Mouse (Mus musculus) heart, embryonic 14.5 days (tissue): Measurements from ENCODE around the gene Jmjd7. TPM values are rescaled to one million over a fixed set of nuclear protein-coding genes. Genes with fewer than 3 reads are reported as not detected.

Experiments used
- ATAC-seq: fragments of 200-750 bp; cut with Nextera tagmentation; 2 replicates; pipeline ENCODE4 v1.8.0; 2017; ENCODE audit warnings: low read depth, moderate TSS enrichment; ENCODE audit not compliant: insufficient number of reproducible peaks, insufficient read depth, low FRiP score
- H3K27ac ChIP-seq, 2 experiments: fragments of 200-500 bp in 1 of 2; fragments of 300-500 bp in 1 of 2; sonication (generic) in 1 of 2; replicated peaks in 1 of 2; 2 replicates each; pipeline ENCODE4 v1.5.1; 2012 to 2014; ENCODE audit warnings: low read depth in 2 of 2, low read length in 2 of 2, control low read depth in 1 of 2, mild to moderate bottlenecking in 1 of 2, mixed read lengths in 1 of 2; ENCODE audit not compliant: control insufficient read depth in 1 of 2, insufficient read depth in 1 of 2
- H3K27me3 ChIP-seq: fragments of 300-500 bp; sonication (generic); 2 replicates; pipeline ENCODE4 v1.6.1; 2014; ENCODE audit warnings: mild to moderate bottlenecking, low read length, control low read depth; ENCODE audit not compliant: control insufficient read depth, insufficient read depth
- H3K36me3 ChIP-seq: fragments of 300-500 bp; sonication (generic); 2 replicates; pipeline ENCODE4 v1.6.1; 2014; ENCODE audit warnings: mild to moderate bottlenecking, control low read depth, low read length, mixed read lengths; ENCODE audit not compliant: control insufficient read depth, insufficient read depth
- H3K4me1 ChIP-seq, 2 experiments: fragments of 200-500 bp in 1 of 2; fragments of 300-500 bp in 1 of 2; sonication (generic) in 1 of 2; 2 replicates each; pipeline ENCODE4 v1.6.1; 2012 to 2014; ENCODE audit warnings: low read length in 2 of 2, control low read depth in 1 of 2, mixed read lengths in 1 of 2; ENCODE audit not compliant: control insufficient read depth in 2 of 2, insufficient read depth in 2 of 2
- H3K4me2 ChIP-seq: fragments of 300-500 bp; sonication (generic); 2 replicates; pipeline ENCODE4 v1.6.1; 2014; ENCODE audit warnings: mild to moderate bottlenecking, low read length
- H3K4me3 ChIP-seq, 2 experiments: fragments of 200-500 bp in 1 of 2; fragments of 300-500 bp in 1 of 2; sonication (generic) in 1 of 2; 2 replicates each; pipeline ENCODE4 v1.5.1; 2012 to 2014; ENCODE audit warnings: low read length in 2 of 2, mild to moderate bottlenecking in 2 of 2, control low read depth in 1 of 2, low read depth in 1 of 2, moderate library complexity in 1 of 2; ENCODE audit not compliant: control insufficient read depth in 1 of 2, insufficient read depth in 1 of 2
- H3K9ac ChIP-seq: fragments of 300-500 bp; sonication (generic); 2 replicates; pipeline ENCODE4 v1.6.1; 2014; ENCODE audit warnings: mild to moderate bottlenecking, low read length
- H3K9me3 ChIP-seq: fragments of 300-500 bp; sonication (generic); 2 replicates; pipeline ENCODE4 v1.6.1; 2016; ENCODE audit warnings: low read length, control low read depth; ENCODE audit not compliant: control insufficient read depth
- WGBS: fragments of 180-500 bp; shearing (Covaris S2); extraction: QIAGEN DNeasy Blood & Tissue Kit; methylation state at CpG from one replicate; pipeline ENCODE4 v1.1.7; 2014; 5-methylcytosine and 5-hydroxymethylcytosine counted together
- polyA plus RNA-seq: library from polyadenylated mRNA; unstranded; fragments of >200 nt; fragmentation: Nextera tagmentation; extraction: Ambion mirVana; gene quantifications from 2 replicates; pipeline ENCODE4 v1.2.1, GENCODE M21; 2014

The Jmjd7 gene
- polyA plus RNA-seq, 1 experiment from 2014 or later, result 18.1 TPM

GRCm38 (mm10) chr2:120012924-120013323 is 14.4 kb upstream of the Jmjd7 start:
- Histone ChIP-seq H3K27ac (no peak overlapping the region), H3K4me2 (no peak overlapping the region), H3K36me3 (peaks cover 38% of the 10 kb centered on the region), H3K9me3 (no peaks in the 10 kb centered on the region), H3K9ac (0 out of 2 replicates have a peak overlapping the region, but pooled peaks have one; percentile 8), H3K27me3 (no peaks in the 10 kb centered on the region), H3K4me3 (no peak overlapping the region), H3K4me1 (no peaks in the 10 kb centered on the region)
- WGBS, result 55% methylated on average over 13 of the region's 13 CpGs
- no peak for ATAC-seq

- H3K4me1 ChIP-seq, result no peaks in the 10 kb centered on the region
- H3K9me3 ChIP-seq, result no peaks in the 10 kb centered on the region
- ATAC-seq, result no peak
- H3K27ac ChIP-seq, result no peak overlapping the region
- H3K4me3 ChIP-seq, result no peak overlapping the region
- no peak overlapping the region for H3K9ac ChIP-seq
- H3K36me3 ChIP-seq, result peaks cover 48% of the 10 kb centered on the region
- no peaks in the 10 kb centered on the region for H3K27me3 ChIP-seq
- WGBS, result 88% methylated on average over 2 of the region's 2 CpGs
- H3K4me2 ChIP-seq, result no peak overlapping the region
Observed at GRCm38 (mm10) chr2:120013831-120014486, 13.3 kb upstream of the Jmjd7 start.

- H3K27me3 ChIP-seq, result no peaks in the 10 kb centered on the region
- WGBS, result 86% methylated on average over 4 of the region's 4 CpGs
- H3K4me2 ChIP-seq, result no peak overlapping the region
- no peaks in the 10 kb centered on the region for H3K9me3 ChIP-seq
- no peak overlapping the region for H3K27ac ChIP-seq
- no peaks in the 10 kb centered on the region for H3K4me1 ChIP-seq
- H3K36me3 ChIP-seq, result peaks cover 67% of the 10 kb centered on the region
- H3K4me3 ChIP-seq, result no peak overlapping the region
- ATAC-seq, result no peak
- H3K9ac ChIP-seq, result no peak overlapping the region
Observed at GRCm38 (mm10) chr2:120015882-120016281, 11.4 kb upstream of the Jmjd7 start.

GRCm38 (mm10) chr2:120017599-120017998 is 9.7 kb upstream of the Jmjd7 start:
- H3K9me3 ChIP-seq, result no peaks in the 10 kb centered on the region
- H3K9ac ChIP-seq, result no peak overlapping the region
- H3K27me3 ChIP-seq, result no peaks in the 10 kb centered on the region
- no peaks in the 10 kb centered on the region for H3K4me1 ChIP-seq
- H3K27ac ChIP-seq, result no peak overlapping the region
- no peak for ATAC-seq
- 88% methylated on average over 12 of the region's 12 CpGs for whole genome bisulfite sequencing
- peaks cover 84% of the 10 kb centered on the region for H3K36me3 ChIP-seq
- no peak overlapping the region for H3K4me2 ChIP-seq
- no peak overlapping the region for H3K4me3 ChIP-seq

GRCm38 (mm10) chr2:120024337-120024736 is 2.9 kb upstream of the Jmjd7 start:
- 27% methylated on average over 5 of the region's 5 CpGs for WGBS
- Histone ChIP-seq H3K9me3 (no peaks in the 10 kb centered on the region), H3K36me3 (peaks cover 58% of the 10 kb centered on the region), H3K4me2 (no peak overlapping the region), H3K27ac (peak overlapping the region; percentile 88 to 92), H3K27me3 (no peaks in the 10 kb centered on the region), H3K9ac (peak overlapping the region; percentile 49), H3K4me3 (no peak overlapping the region), H3K4me1 (peaks cover 14 to 22% of the 10 kb centered on the region in 2 experiments)
- peak; percentile 54; the same call in 1 of the 2 replicates for ATAC-seq

GRCm38 (mm10) chr2:120027950-120028331 is 658 bp downstream of the Jmjd7 start:
- 52% methylated on average over 3 of the region's 3 CpGs for WGBS
- ATAC-seq, result no peak

GRCm38 (mm10) chr2:120030380-120030779 is 3.1 kb downstream of the Jmjd7 start:
- Histone ChIP-seq H3K4me3 (no peak overlapping the region), H3K9ac (no peak overlapping the region), H3K27me3 (no peaks in the 10 kb centered on the region), H3K27ac (no peak overlapping the region), H3K36me3 (peaks cover 56% of the 10 kb centered on the region), H3K4me1 (peaks cover 8 to 12% of the 10 kb centered on the region in 2 experiments), H3K4me2 (no peak overlapping the region), H3K9me3 (no peaks in the 10 kb centered on the region)
- 77% methylated on average over 8 of the region's 8 CpGs for WGBS
- no peak for ATAC-seq

More at GRCm38 (mm10) chr2:120027950-120028331, 658 bp downstream of the Jmjd7 start:
- peaks cover 57% of the 10 kb centered on the region for H3K36me3 ChIP-seq
- H3K4me3 ChIP-seq, result peak overlapping the region; percentile 70 to 98
- H3K27me3 ChIP-seq, result no peaks in the 10 kb centered on the region
- peak overlapping the region; percentile 69 for H3K4me2 ChIP-seq
- peak overlapping the region; percentile 84 to 95 for H3K27ac ChIP-seq
- H3K9me3 ChIP-seq, result no peaks in the 10 kb centered on the region
- peaks cover 14 to 22% of the 10 kb centered on the region in 2 experiments for H3K4me1 ChIP-seq
- H3K9ac ChIP-seq, result peak overlapping the region; percentile 90
